Mouse (Mus musculus): ENCODE measurements at regions not wholly inside any gene's neighbourhood (a gene's known extent, or its start where the extent isn't known, plus 50 kb on each side); places are given as distances from the start of the nearest gene placed in this dataset.
A peak's percentile ranks its signal among the peaks of the same experiment; 100 is the strongest.

GRCm38 (mm10) chr2:159401421-159402100 lies 607.0 kb downstream of the Dhx35 start:
- Histone ChIP-seq H3K4me1 (ENCODE audit: control insufficient read depth, insufficient read depth, low read length) (no peaks in the 10 kb centered on the region), H3K27ac (ENCODE audit: insufficient read depth, low read length) (no peak overlapping the region)
- no peak for TF ChIP-seq POLR2A (IDR thresholded peaks at IDR 0.05; ENCODE audit: extremely low read depth, insufficient read depth, low read length)
- TF ChIP-seq CTCF (IDR thresholded peaks at IDR 0.05; ENCODE audit: extremely low read depth, insufficient read depth, low read length) = no peak

DNA sequence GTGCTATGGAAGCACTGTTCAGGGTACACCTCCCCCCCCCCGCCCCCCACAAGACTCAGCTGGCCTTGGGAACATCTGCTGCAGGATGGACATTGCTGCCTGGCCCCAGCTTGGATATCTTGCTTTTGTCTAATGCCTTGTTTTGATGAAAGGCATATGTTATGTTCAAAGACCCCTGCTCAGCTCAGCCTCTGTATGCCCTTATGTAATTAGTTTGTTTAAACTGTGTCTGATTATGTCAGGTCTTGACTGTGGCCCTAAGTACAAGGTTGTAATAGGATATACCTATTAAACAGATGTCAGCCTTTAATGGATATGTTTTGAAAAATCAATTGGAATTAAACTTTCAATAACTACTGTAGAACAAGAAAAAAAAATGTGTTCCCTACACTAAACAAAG lies 610.3 kb downstream of the Dhx35 start:
- H3K27ac ChIP-seq (ENCODE audit: insufficient read depth, low read length) = no peak overlapping the region
- H3K4me3 ChIP-seq (ENCODE audit: insufficient read depth, low read length) = no peak overlapping the region
- no peaks in the 10 kb centered on the region for H3K4me1 ChIP-seq (ENCODE audit: control insufficient read depth, insufficient read depth, low read length)
- no peak for TF ChIP-seq POLR2A (IDR thresholded peaks at IDR 0.05; ENCODE audit: extremely low read depth, insufficient read depth, low read length)
- TF ChIP-seq CTCF (IDR thresholded peaks at IDR 0.05; ENCODE audit: extremely low read depth, insufficient read depth, low read length) = no peak

More at GRCm38 (mm10) chr2:159401421-159402100, 607.0 kb downstream of the Dhx35 start:
- H3K4me3 ChIP-seq (ENCODE audit: insufficient read depth, low read length) = no peak overlapping the region

GRCm38 (mm10) chr2:159414599-159414998 lies 620.0 kb downstream of the Dhx35 start:
- TF ChIP-seq CTCF (IDR thresholded peaks at IDR 0.05; ENCODE audit: extremely low read depth, insufficient read depth, low read length) = no peak
- TF ChIP-seq POLR2A (IDR thresholded peaks at IDR 0.05; ENCODE audit: extremely low read depth, insufficient read depth, low read length) = no peak
- H3K4me3 ChIP-seq (ENCODE audit: insufficient read depth, low read length) = no peak overlapping the region
- H3K4me1 ChIP-seq (ENCODE audit: control insufficient read depth, insufficient read depth, low read length) = no peaks in the 10 kb centered on the region
- H3K27ac ChIP-seq (ENCODE audit: insufficient read depth, low read length) = no peak overlapping the region

DNA sequence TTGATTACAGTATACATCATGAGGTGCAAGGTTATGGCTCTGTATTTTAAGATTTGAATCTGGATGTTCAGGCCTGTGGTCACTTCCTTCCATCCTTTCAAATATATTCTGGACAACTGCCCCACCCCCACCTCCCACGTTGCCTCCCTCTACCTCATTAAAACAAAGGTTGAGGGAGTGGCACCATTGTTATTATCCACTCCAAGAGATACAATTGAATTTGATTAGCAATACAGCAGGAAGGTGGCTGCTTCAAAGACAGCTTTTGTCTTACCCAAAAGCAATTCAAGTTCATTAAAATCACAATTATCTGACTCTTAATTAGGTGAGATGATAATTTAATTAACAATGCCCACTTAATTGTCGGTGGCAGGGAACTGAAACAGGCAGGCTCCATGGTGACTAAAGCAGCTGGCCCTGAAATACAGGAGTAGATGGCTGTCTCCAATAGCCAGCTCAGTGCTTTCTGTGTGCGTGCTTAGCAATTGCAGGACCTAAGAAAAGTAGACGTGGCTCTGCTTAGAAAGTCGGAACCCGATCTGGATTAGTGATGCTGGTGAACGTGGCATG lies 623.8 kb downstream of the Dhx35 start:
- TF ChIP-seq POLR2A (IDR thresholded peaks at IDR 0.05; ENCODE audit: extremely low read depth, insufficient read depth, low read length) = no peak
- no peak for TF ChIP-seq CTCF (IDR thresholded peaks at IDR 0.05; ENCODE audit: extremely low read depth, insufficient read depth, low read length)

GRCm38 (mm10) chr2:159422281-159422937 lies 627.8 kb downstream of the Dhx35 start:
- no peak overlapping the region for H3K27ac ChIP-seq (ENCODE audit: insufficient read depth, low read length)
- no peaks in the 10 kb centered on the region for H3K4me1 ChIP-seq (ENCODE audit: control insufficient read depth, insufficient read depth, low read length)
- TF ChIP-seq POLR2A (IDR thresholded peaks at IDR 0.05; ENCODE audit: extremely low read depth, insufficient read depth, low read length) = no peak
- TF ChIP-seq CTCF (IDR thresholded peaks at IDR 0.05; ENCODE audit: extremely low read depth, insufficient read depth, low read length) = no peak
- H3K4me3 ChIP-seq (ENCODE audit: insufficient read depth, low read length) = no peak overlapping the region

More for the DNA sequence above, 623.8 kb downstream of the Dhx35 start:
- no peaks in the 10 kb centered on the region for H3K4me1 ChIP-seq (ENCODE audit: control insufficient read depth, insufficient read depth, low read length)
- no peak overlapping the region for H3K4me3 ChIP-seq (ENCODE audit: insufficient read depth, low read length)
- H3K27ac ChIP-seq (ENCODE audit: insufficient read depth, low read length) = no peak overlapping the region

GRCm38 (mm10) chr2:159428201-159428600 lies 633.6 kb downstream of the Dhx35 start:
- TF ChIP-seq POLR2A (IDR thresholded peaks at IDR 0.05; ENCODE audit: extremely low read depth, insufficient read depth, low read length) (no peak), CTCF (IDR thresholded peaks at IDR 0.05; ENCODE audit: extremely low read depth, insufficient read depth, low read length) (no peak)

GRCm38 (mm10) chr2:159430577-159431329 lies 636.1 kb downstream of the Dhx35 start:
- no peak overlapping the region for H3K27ac ChIP-seq (ENCODE audit: insufficient read depth, low read length)
- TF ChIP-seq CTCF (IDR thresholded peaks at IDR 0.05; ENCODE audit: extremely low read depth, insufficient read depth, low read length) = no peak
- no peak for TF ChIP-seq POLR2A (IDR thresholded peaks at IDR 0.05; ENCODE audit: extremely low read depth, insufficient read depth, low read length)
- H3K4me1 ChIP-seq (ENCODE audit: control insufficient read depth, insufficient read depth, low read length) = no peaks in the 10 kb centered on the region
- H3K4me3 ChIP-seq (ENCODE audit: insufficient read depth, low read length) = no peak overlapping the region

More at GRCm38 (mm10) chr2:159428201-159428600, 633.6 kb downstream of the Dhx35 start:
- Histone ChIP-seq H3K27ac (ENCODE audit: insufficient read depth, low read length) (no peak overlapping the region), H3K4me3 (ENCODE audit: insufficient read depth, low read length) (no peak overlapping the region), H3K4me1 (ENCODE audit: control insufficient read depth, insufficient read depth, low read length) (no peaks in the 10 kb centered on the region)

DNA sequence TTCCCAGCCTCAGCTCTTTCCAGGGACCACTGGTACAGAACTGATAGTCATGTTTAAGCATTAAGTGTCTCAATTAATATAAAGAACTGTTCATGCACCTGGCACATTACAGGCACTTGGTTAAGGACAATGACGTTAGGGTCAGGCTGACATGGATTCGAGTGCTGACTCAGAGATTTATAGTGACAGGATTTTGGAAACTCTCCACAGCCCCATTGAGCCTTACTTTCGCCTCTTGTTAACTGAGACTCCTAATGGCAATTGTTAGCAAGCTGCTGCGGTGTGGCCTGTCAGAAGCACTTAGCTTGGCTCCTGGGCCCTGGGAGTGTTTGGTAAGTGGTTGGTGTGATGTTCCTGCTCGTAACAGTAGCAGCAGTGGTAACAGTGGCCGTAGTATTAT lies 644.4 kb downstream of the Dhx35 start:
- TF ChIP-seq POLR2A (IDR thresholded peaks at IDR 0.05; ENCODE audit: extremely low read depth, insufficient read depth, low read length) (no peak), CTCF (IDR thresholded peaks at IDR 0.05; ENCODE audit: extremely low read depth, insufficient read depth, low read length) (no peak)
- Histone ChIP-seq H3K27ac (ENCODE audit: insufficient read depth, low read length) (no peak overlapping the region), H3K4me1 (ENCODE audit: control insufficient read depth, insufficient read depth, low read length) (no peaks in the 10 kb centered on the region), H3K4me3 (ENCODE audit: insufficient read depth, low read length) (no peak overlapping the region)

DNA sequence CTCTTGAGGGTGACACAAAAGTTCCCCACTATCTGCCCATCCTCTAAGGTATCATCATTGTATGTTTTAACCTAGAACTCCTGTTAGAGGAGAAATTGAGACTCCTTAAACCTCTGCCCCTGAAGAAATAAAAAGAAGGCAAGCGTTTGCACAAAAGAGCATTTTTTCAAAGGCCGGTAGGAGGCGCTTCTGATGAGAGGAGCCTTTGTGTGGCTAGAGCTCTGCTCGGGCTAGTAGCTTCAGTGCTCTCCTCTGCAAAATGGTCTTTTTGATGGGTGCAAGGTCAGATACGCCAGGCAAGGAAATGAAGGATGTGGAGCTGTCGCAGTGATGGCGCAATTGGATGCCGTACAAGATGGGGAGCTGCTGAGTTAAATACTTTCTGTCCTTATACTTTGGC lies 649.0 kb downstream of the Dhx35 start:
- Histone ChIP-seq H3K27ac (ENCODE audit: insufficient read depth, low read length) (no peak overlapping the region), H3K4me1 (ENCODE audit: control insufficient read depth, insufficient read depth, low read length) (no peaks in the 10 kb centered on the region), H3K4me3 (ENCODE audit: insufficient read depth, low read length) (no peak overlapping the region)
- peak; percentile 44 for TF ChIP-seq CTCF (IDR thresholded peaks at IDR 0.05; ENCODE audit: extremely low read depth, insufficient read depth, low read length)
- no peak for TF ChIP-seq POLR2A (IDR thresholded peaks at IDR 0.05; ENCODE audit: extremely low read depth, insufficient read depth, low read length)

Data from cortical plate, adult 2 months (tissue).